Mouse (Mus musculus) small intestine, adult 2 months (tissue): ENCODE results near the gene Gm49388.

Source experiments
- CTCF ChIP-seq: fragments of 200-500 bp; IDR thresholded peaks from 2 replicates; pipeline ENCODE4 v1.5.1; 2012; ENCODE audit warnings: low read depth, mild to moderate bottlenecking, control low read depth, inconsistent platforms, low read length, moderate library complexity, mixed read lengths; ENCODE audit not compliant: insufficient replicate concordance, insufficient read length; ENCODE audit errors: extremely low read depth
- POLR2A ChIP-seq: fragments of 200-500 bp; IDR thresholded peaks from 2 replicates; pipeline ENCODE4 v1.6.1; 2012; ENCODE audit warnings: low read depth, mild to moderate bottlenecking, control low read depth, inconsistent platforms, low read length, moderate library complexity

DNA sequence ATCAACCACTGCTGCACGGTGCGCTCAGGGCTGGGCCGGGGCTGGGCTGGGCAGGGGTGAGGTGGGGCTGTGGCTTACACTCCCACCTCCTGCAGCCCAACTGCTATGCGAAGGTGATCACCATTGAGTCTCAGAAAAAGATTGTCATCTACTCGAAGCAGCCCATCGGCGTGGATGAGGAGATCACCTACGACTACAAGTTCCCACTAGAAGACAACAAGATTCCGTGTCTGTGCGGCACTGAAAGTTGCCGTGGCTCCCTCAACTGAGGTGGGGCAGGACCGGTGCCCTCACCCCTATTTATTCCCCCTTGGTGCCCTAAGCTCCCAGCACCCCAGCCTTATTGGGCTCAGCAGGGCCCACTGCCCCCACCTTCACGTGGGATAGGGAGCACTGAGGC, 13.8 kb downstream of the Gm49388 start:
- TF ChIP-seq CTCF (no peak), POLR2A (no peak)
